Mouse (Mus musculus): ENCODE measurements around the gene Ppp1r3e. TPM values are rescaled to one million over a fixed set of nuclear protein-coding genes. Genes with fewer than 3 reads are reported as not detected.

The Ppp1r3e gene
- 1.9 and 2.2 TPM in 2 replicates for polyA plus RNA-seq (2015; fragmentation: Nextera tagmentation; extraction: Ambion mirVana)

DNA sequence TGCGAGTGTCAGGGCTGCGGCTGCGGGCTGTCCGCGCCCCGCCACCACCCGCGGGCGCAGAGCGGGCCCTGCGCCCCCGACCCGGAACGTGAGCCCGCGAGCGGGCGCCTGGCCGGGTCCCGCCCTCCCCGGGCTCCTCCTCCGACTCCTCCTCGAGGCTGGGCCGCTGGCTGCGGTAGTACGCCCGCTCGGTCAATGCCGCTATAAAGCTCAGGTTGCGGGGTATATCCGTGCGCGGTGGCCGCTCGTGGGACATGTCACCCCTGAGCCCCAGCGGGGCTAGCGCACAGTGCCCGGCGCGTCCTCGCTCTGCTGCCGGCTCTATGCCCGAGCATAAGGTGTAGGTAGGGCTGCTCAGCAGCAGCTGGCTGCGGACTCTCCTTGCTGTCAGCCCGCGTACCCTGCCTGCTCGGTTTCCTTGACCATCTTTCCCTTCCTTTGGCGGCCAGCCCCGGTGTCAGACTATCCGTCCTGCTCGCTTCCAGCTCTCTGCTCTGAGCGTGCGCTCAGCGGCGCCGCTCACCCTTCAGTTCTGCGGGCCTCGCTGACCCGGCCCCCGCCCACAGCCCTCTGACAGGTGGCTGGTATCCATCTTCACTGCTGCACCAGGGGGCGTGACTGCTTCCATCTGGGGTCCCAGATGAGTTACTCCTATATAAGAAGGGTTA, at the start of gene Ppp1r3e:
Gene Ppp1r3e, minus strand, starts transcription at position 503 of the 668 bp plus-strand sequence.
- H3K9ac ChIP-seq, result peak within 1 kb of the TSS; percentile 65
- under 1% methylated on average over 49 of the region's 61 CpGs for WGBS
- peak within 1 kb of the TSS; percentile 90 for H3K27ac ChIP-seq
- peak within 1 kb of the TSS; percentile 100 for H3K4me2 ChIP-seq
- H3K4me3 ChIP-seq (replicated peaks), result peak within 1 kb of the TSS; percentile 72
- peaks cover 4% of the 10 kb centered on the region; the same call in 1 of the 2 replicates for H3K27me3 ChIP-seq
- H3K4me1 ChIP-seq, result peaks cover 18% of the 10 kb centered on the region
- no peaks in the 10 kb centered on the region for H3K9me3 ChIP-seq (replicated peaks)
- ATAC-seq (replicated peaks; ENCODE audit: low FRiP score), result peak; percentile 87
- peaks cover 1% of the 10 kb centered on the region; the same call in 1 of the 2 replicates for H3K36me3 ChIP-seq

- WGBS, result under 1% methylated on average over 55 of the region's 58 CpGs
- Histone ChIP-seq H3K4me3 (replicated peaks) (peak overlapping the region; percentile 51), H3K36me3 (peaks cover 11% of the 10 kb centered on the region), H3K4me2 (peak overlapping the region; percentile 94), H3K9ac (peak overlapping the region; percentile 74), H3K4me1 (peaks cover 52% of the 10 kb centered on the region), H3K27me3 (no peaks in the 10 kb centered on the region), H3K27ac (peak overlapping the region; percentile 99), H3K9me3 (replicated peaks) (no peaks in the 10 kb centered on the region)
- ATAC-seq (replicated peaks; ENCODE audit: low FRiP score), result peak; percentile 87
These were observed 49.2 kb upstream of the Ppp1r3e start for GRCm38 (mm10) chr14:54926401-54927158.

DNA sequence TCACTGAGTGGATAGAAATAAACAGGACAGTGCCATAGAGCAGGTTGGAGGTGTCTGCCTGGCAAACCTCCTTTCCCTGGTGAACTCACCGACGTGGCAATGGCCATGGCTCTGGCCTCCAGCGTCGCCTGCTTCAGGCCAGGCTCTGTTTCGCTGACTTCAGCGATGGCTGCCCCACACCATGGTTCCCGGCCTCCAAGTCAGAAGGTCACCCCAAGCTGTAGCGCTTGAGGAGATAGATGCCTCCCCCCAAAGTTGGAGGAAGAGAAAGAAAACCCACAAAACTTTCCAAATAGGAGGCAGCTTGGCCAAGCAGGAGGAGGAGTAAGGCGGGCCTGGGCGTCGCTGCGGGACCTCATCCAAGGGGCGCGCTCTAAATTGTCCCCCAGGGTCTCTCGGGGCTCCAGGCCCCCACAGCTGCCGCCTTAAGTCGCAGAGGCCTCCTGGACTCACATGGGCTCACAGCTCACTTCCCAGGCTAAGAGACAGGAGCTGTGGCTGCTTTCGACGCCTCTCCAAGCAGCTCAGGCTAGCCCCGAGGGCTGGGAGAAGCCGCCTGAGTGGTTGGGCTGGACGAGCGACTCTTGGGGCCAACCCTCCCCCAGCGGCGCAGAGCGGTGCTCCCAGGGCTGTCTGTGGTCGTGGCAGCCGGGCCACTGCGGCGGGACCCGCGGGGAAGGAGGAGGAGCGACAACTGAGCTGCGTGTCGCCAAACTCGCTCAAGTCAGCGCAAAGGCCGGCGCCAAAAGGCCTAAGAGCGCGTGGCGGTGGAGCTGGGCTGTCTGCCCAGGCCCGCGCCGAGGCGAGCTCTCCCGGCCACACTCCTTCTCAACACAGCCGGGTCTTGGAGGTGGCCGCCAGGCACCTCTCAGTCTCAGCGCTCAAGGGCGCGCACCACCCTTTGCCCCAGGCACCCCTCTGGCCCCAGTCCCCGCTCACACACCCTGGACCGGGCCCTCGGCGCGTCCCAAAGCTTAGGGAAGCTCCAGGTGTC, 48.3 kb upstream of the Ppp1r3e start, which contains the start of gene Efs:
Gene Efs, minus strand, starts transcription at position 778 of the 994 bp plus-strand sequence.
- H3K4me1 ChIP-seq, result peaks cover 51% of the 10 kb centered on the region
- H3K27me3 ChIP-seq, result no peaks in the 10 kb centered on the region
- peak; percentile 60 for ATAC-seq (replicated peaks; ENCODE audit: low FRiP score)
- H3K4me3 ChIP-seq (replicated peaks), result peak within 1 kb of the TSS; percentile 51
- H3K9ac ChIP-seq, result peak within 1 kb of the TSS; percentile 74
- peaks cover 5% of the 10 kb centered on the region for H3K9me3 ChIP-seq (replicated peaks)
- WGBS, result 3% methylated on average over 57 of the region's 57 CpGs
- H3K4me2 ChIP-seq, result peak within 1 kb of the TSS; percentile 94
- H3K27ac ChIP-seq, result peak within 1 kb of the TSS; percentile 99
- H3K36me3 ChIP-seq, result peaks cover 20% of the 10 kb centered on the region

DNA sequence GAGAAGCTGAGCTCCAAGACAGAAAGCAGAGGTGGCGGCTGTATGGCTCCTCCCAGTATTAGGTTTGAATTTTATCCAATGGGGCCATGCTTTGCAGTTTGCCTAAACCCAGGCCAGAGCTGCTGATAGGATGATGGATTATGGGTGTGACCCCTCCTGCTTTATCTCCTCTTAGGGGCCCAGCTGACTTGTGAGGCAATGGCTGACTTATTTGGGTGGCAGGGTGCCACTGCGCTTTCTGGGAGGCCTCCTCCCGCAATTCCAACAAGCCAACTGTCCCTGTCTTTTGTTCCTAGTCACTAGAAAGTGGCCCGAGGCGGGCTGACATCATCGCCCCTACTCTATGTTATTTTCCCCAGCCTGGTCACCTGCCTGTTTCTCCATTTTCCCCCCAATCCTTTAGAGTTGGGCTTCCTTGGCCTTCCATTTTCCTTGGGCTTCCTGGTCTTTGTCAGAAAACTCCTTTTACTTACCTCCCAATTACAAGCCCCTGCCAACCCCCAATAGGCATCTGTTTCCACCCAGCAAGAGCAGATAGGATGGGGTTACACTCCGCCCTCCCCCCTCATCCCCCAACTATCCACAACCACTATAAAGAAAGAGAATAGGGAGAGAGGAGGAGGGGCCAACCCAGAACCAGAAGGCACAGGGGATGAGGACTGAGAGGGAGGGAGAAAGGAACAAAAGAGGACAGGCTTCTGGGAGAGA, 47.4 kb upstream of the Ppp1r3e start:
- H3K4me2 ChIP-seq, result peak overlapping the region; percentile 94
- peaks cover 29% of the 10 kb centered on the region for H3K36me3 ChIP-seq
- 16% methylated on average over 7 of the region's 7 CpGs for WGBS
- H3K9me3 ChIP-seq (replicated peaks), result peaks cover 5% of the 10 kb centered on the region
- H3K9ac ChIP-seq, result peak overlapping the region; percentile 74
- H3K27ac ChIP-seq, result peak overlapping the region; percentile 99
- H3K4me1 ChIP-seq, result peaks cover 45% of the 10 kb centered on the region
- H3K27me3 ChIP-seq, result no peaks in the 10 kb centered on the region
- peak overlapping the region; percentile 51 for H3K4me3 ChIP-seq (replicated peaks)
- peak; percentile 31 for ATAC-seq (replicated peaks; ENCODE audit: low FRiP score)

- no peak overlapping the region for H3K4me3 ChIP-seq (replicated peaks)
- no peak overlapping the region for H3K27ac ChIP-seq
- no peaks in the 10 kb centered on the region for H3K27me3 ChIP-seq
- no peak overlapping the region for H3K4me2 ChIP-seq
- H3K36me3 ChIP-seq, result peaks cover 73% of the 10 kb centered on the region
- no peak for ATAC-seq (replicated peaks; ENCODE audit: low FRiP score)
- H3K4me1 ChIP-seq, result peaks cover 17% of the 10 kb centered on the region
- 88% methylated on average over 16 of the region's 16 CpGs for WGBS
- no peak overlapping the region for H3K9ac ChIP-seq
- H3K9me3 ChIP-seq (replicated peaks), result peaks cover 5% of the 10 kb centered on the region
These were observed 42.8 kb upstream of the Ppp1r3e start for GRCm38 (mm10) chr14:54920076-54920685.

- Histone ChIP-seq H3K9me3 (replicated peaks) (no peaks in the 10 kb centered on the region), H3K36me3 (peaks cover 51% of the 10 kb centered on the region), H3K4me3 (replicated peaks) (peak overlapping the region; percentile 92), H3K9ac (peak overlapping the region; percentile 91), H3K4me2 (peak overlapping the region; percentile 97), H3K27me3 (no peaks in the 10 kb centered on the region), H3K4me1 (peaks cover 31% of the 10 kb centered on the region), H3K27ac (peak overlapping the region; percentile 84)
- ATAC-seq (replicated peaks; ENCODE audit: low FRiP score), result no peak
- WGBS, result 17% methylated on average over 10 of the region's 10 CpGs
These were observed 36.0 kb upstream of the Ppp1r3e start for GRCm38 (mm10) chr14:54913343-54913742.

DNA sequence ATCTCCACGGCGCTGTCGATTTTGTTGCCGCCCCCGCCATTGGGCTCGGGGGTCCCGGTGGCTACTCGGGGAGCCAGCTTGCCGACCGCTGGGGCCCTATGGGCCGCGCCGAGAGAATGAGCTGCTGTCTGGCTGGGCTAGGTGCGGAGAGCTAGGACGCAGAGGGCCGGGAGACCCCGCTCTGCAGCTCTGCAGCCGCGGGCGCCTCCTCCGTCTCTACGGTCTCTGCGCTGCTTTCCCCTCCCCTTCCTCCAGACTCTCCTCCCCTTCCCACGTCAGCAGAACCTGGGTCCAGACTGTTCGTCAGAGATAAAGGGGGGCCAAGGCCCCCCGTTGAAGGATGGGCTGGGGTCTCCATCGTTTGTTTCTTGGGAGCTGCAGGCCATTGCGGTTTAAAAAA, 35.5 kb upstream of the Ppp1r3e start, which contains the start of gene Slc22a17:
Gene Slc22a17, minus strand, starts transcription at position 247 of the 400 bp plus-strand sequence.
- Histone ChIP-seq H3K27ac (peak within 1 kb of the TSS; percentile 84), H3K4me1 (peaks cover 33% of the 10 kb centered on the region), H3K9ac (peak within 1 kb of the TSS; percentile 91), H3K27me3 (no peaks in the 10 kb centered on the region), H3K9me3 (replicated peaks) (no peaks in the 10 kb centered on the region), H3K4me2 (peak within 1 kb of the TSS; percentile 97), H3K36me3 (peaks cover 51% of the 10 kb centered on the region), H3K4me3 (replicated peaks) (peak within 1 kb of the TSS; percentile 92)
- ATAC-seq (replicated peaks; ENCODE audit: low FRiP score), result peak; percentile 94
- WGBS, result under 1% methylated on average over 28 of the region's 28 CpGs

DNA sequence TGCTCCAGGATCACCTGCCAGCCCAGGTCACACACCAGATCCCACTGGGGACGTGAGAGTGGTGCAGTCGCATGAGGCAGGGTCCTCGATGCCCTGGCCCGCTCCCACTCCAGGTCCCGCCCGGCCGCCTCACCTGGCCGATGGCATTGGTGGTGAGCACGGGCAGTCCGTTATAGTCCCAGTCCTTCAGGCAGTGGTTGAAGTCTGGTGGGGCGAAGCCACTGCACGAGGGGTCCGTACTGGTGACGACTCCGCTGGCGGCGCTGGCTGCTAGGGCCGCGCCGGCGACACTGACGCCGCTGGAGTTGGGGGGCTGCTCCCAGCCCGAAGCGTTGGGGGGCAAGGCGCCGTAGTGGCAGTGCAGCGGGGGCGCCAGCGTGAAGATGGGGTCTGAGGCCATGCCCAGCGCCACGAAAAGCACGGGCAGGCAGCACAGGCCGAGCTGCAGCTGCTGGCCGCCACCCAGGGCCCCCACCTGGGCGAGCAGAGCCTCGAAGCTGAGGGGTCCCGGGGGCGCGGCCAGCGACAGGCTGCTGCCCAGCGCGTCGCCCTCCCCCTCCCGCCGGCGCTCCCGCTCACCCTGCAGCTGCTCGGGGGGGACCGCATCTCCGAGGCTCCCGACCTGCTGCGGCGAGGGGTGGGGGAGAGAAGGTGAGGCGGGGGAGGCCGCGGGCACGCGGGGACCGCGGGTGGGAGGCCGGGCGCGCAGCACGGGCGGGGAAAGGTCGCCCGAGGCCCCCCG, 34.9 kb upstream of the Ppp1r3e start:
- H3K27me3 ChIP-seq, result no peaks in the 10 kb centered on the region
- H3K4me2 ChIP-seq, result peak overlapping the region; percentile 97
- no peaks in the 10 kb centered on the region for H3K9me3 ChIP-seq (replicated peaks)
- WGBS, result 2% methylated on average over 55 of the region's 69 CpGs
- peak overlapping the region; percentile 91 for H3K9ac ChIP-seq
- H3K4me1 ChIP-seq, result peaks cover 34% of the 10 kb centered on the region
- peak overlapping the region; percentile 84 for H3K27ac ChIP-seq
- H3K36me3 ChIP-seq, result peaks cover 51% of the 10 kb centered on the region
- peak overlapping the region; percentile 92 for H3K4me3 ChIP-seq (replicated peaks)
- ATAC-seq (replicated peaks; ENCODE audit: low FRiP score), result peak; percentile 61

DNA sequence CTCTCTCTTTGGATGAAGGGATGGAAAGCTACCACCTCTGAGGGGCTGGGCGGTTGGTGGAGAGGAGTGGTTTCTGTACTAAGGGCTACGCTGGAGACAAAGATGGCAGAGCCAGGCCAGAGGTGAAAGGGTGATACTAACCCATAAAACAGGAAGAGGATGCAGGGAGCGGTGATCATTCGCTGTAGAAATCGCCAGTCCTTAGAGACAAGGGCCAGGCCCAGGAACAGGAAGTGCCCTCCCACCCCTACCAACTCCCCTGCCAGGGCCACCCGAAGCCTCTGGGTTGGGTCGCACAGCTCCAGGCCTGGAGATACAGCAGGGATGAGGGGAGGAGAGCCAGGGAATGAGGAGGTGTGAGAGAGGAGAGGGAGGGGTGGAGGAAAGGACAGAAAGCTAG, 31.3 kb upstream of the Ppp1r3e start:
- no peak overlapping the region for H3K4me3 ChIP-seq (replicated peaks)
- 66% methylated on average over 7 of the region's 7 CpGs for WGBS
- no peaks in the 10 kb centered on the region for H3K9me3 ChIP-seq (replicated peaks)
- peaks cover 63% of the 10 kb centered on the region for H3K36me3 ChIP-seq
- H3K4me1 ChIP-seq, result peaks cover 33% of the 10 kb centered on the region
- no peak for ATAC-seq (replicated peaks; ENCODE audit: low FRiP score)
- H3K27me3 ChIP-seq, result no peaks in the 10 kb centered on the region
- H3K27ac ChIP-seq, result no peak overlapping the region
- no peak overlapping the region for H3K4me2 ChIP-seq
- no peak overlapping the region for H3K9ac ChIP-seq

- Histone ChIP-seq H3K36me3 (peaks cover 54% of the 10 kb centered on the region), H3K9me3 (replicated peaks) (no peaks in the 10 kb centered on the region), H3K4me1 (peaks cover 8% of the 10 kb centered on the region; the same call in 1 of the 2 replicates), H3K9ac (no peak overlapping the region), H3K27me3 (no peaks in the 10 kb centered on the region), H3K4me2 (no peak overlapping the region), H3K27ac (no peak overlapping the region), H3K4me3 (replicated peaks) (no peak overlapping the region)
- ATAC-seq (replicated peaks; ENCODE audit: low FRiP score), result no peak
- WGBS, result 88% methylated on average over 4 of the region's 4 CpGs
These were observed 26.3 kb upstream of the Ppp1r3e start for GRCm38 (mm10) chr14:54903641-54904040.

Measured in kidney, embryonic 15.5 days (tissue).